Mouse (Mus musculus) embryonic fibroblast, embryonic 13.5 days (primary cell): ENCODE data around the gene Cerkl.

Experiments
- CTCF ChIP-seq: IDR thresholded peaks from 2 replicates; pipeline ENCODE4 v1.5.1; 2011; ENCODE audit warnings: mild to moderate bottlenecking, control low read depth, low read length, moderate library complexity, borderline replicate concordance; ENCODE audit not compliant: insufficient read depth
- POLR2A ChIP-seq: IDR thresholded peaks from 2 replicates; pipeline ENCODE4 v1.6.1; 2011; ENCODE audit warnings: low read depth, mild to moderate bottlenecking, control low read depth, low read length, moderate library complexity

DNA sequence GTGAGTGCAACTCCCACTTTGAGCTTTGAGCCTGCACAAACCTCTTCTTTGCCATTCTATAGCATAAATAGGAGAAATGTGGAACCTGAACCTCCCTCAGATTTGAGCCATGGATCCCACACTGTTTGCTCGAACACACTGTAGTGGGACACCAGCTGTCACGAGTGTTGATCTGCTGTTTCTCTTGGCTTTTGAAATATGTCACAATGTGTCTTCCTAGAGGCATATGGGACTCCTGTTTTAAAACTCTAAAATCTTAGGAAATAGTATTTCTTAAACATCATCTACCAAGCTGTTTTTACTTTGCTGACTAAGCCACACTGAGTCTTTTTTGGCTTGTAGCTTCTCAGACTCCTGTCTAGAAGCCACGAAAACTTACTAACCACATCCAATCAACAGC is 98.8 kb downstream of the Cerkl start:
- no peak for TF ChIP-seq POLR2A
- no peak for TF ChIP-seq CTCF
